Mouse (Mus musculus): ENCODE data around the gene Cenpw. TPM values are rescaled to one million over a fixed set of nuclear protein-coding genes. Genes with fewer than 3 reads are reported as not detected.

Gene Cenpw
- 56.0 and 69.9 TPM in 2 replicates for polyA plus RNA-seq (2016; fragmentation: Nextera tagmentation; extraction: Ambion mirVana)

DNA sequence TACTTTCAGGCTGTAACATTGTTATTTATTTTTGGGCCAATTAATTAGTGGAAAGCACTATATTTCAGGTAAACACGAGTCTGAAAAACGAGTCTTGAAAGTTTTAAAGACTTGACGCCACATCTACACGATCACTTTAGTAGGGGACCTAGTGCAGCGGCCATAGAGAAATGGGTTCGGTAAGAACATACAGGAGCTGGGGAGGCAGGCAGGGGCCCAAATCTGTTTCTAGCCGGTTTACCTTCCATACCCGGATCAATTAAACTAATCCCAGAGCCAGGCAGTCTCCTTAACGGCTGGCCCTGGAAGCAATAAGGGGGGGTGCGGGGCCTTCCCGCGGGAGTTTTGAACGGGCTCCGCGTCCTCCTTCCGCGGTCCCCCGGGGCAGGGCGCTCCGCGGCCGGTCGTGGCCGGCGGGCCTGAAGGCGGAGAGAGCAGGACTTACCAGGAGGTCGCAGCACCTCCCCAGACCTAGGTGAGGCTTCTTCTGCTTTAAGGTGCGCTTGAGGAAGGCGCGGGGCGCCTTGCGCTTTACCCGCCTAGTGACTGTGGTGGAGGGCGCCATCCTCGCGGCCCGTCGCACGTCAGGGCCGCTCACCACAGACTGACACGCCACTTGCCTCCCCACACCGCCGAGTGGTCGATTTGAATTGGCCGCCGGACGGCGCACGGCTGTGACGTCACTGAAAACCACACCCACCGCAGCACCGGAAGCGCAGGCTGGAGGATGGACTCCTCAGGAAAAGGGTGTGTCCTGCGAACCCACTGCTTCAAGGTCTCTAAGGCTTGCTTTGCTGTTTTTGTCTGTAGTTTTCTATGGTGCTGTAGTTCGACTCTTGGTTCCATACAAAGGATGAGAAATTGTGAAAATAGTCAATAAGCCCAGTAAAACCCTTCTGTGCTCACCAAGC lies at the start of gene Cenpw:
TSS of gene Cenpw (minus strand) at position 645 of the 911 bp plus-strand sequence.
- H3K36me3 ChIP-seq = peaks cover 19% of the 10 kb centered on the region
- peak within 1 kb of the TSS; percentile 92 for H3K4me3 ChIP-seq
- H3K27ac ChIP-seq = peak within 1 kb of the TSS; percentile 94
- H3K4me1 ChIP-seq (replicated peaks) = peaks cover 11% of the 10 kb centered on the region
- H3K9me3 ChIP-seq = no peaks in the 10 kb centered on the region
- peak; percentile 97 for DNase-seq (ENCODE audit: low spot score)
- H3K27me3 ChIP-seq (ENCODE audit: insufficient read depth, poor library complexity, severe bottlenecking) = no peaks in the 10 kb centered on the region
- 1% methylated on average over 55 of the region's 55 CpGs for WGBS

DNA sequence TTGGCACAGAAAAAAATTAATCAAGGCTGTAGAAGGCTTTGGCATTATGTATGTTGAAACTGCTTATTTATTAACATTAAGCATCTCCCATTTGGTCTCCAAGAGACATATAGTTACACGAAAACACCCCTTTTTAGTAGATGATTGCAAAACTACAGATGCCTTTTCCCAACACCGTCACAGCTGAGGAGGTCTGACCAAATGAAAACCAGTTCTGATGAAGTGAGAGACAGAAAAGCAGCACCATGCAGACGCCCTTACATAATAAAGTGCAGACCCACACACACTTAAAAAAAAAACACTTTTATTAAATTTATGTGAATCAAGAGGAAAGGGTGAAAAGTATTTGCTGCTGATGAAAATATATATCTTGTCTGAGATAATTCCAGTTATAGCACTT lies 49.3 kb upstream of the Cenpw start:
- DNase-seq (ENCODE audit: low spot score) = no peak
- H3K36me3 ChIP-seq = no peaks in the 10 kb centered on the region
- 77% methylated on average over 3 of the region's 3 CpGs for WGBS

DNA sequence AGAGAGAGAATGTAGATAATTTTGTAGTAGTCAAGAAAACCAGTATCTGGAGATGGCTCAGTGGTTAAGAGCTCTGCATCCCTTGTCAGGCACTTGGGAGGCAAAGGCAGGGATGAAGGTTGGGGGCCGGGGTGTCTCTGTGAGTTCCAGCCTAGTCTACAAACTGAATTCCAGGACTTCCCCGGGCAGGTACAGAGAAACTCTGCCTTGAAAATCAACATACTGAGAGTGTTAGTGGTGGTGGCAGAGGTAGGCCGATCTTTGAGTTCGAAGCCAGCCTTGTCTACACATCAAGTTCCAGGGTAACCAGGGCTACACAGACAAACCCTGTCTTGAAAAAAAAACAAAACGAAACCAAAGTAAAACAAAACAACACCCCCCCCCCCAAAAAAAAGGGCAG lies 859 bp downstream of the Cenpw start:
- WGBS = 64% methylated on average over 5 of the region's 5 CpGs
- H3K27ac ChIP-seq = peak overlapping the region; percentile 94; the same call in 1 of the 2 replicates
- peaks cover 11% of the 10 kb centered on the region for H3K4me1 ChIP-seq (replicated peaks)
- H3K9me3 ChIP-seq = no peaks in the 10 kb centered on the region
- no peaks in the 10 kb centered on the region for H3K27me3 ChIP-seq (ENCODE audit: insufficient read depth, poor library complexity, severe bottlenecking)
- H3K36me3 ChIP-seq = peaks cover 21% of the 10 kb centered on the region
- DNase-seq (ENCODE audit: low spot score) = no peak
- peak overlapping the region; percentile 92 for H3K4me3 ChIP-seq

More for the DNA sequence above, 49.3 kb upstream of the Cenpw start:
- Histone ChIP-seq H3K27me3 (ENCODE audit: insufficient read depth, poor library complexity, severe bottlenecking) (no peaks in the 10 kb centered on the region), H3K9me3 (no peaks in the 10 kb centered on the region), H3K4me3 (no peak overlapping the region), H3K4me1 (replicated peaks) (no peaks in the 10 kb centered on the region), H3K27ac (no peak overlapping the region)

DNA sequence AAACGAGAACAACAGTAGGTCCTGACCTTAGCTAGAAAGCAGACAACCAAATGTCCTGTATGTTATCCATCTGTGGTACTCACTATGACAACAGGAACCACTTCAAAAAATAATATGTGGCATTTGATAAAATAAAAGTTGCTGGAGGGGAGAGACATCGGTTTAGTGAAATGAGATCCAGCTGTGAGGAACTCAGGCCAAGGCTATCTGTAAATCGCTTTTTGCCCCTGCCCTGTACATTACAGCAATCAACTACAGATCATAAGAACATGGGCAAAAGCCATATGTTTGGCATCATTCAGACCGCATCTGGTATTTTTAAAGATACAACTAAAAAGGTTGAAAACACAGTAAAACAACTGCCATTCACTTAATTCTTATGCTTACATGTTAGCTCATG lies 32.7 kb downstream of the Cenpw start:
- DNase-seq (ENCODE audit: low spot score) = no peak
- Histone ChIP-seq H3K36me3 (no peaks in the 10 kb centered on the region), H3K4me1 (replicated peaks) (no peaks in the 10 kb centered on the region), H3K27ac (no peak overlapping the region), H3K4me3 (no peak overlapping the region), H3K9me3 (no peaks in the 10 kb centered on the region), H3K27me3 (ENCODE audit: insufficient read depth, poor library complexity, severe bottlenecking) (no peaks in the 10 kb centered on the region)
- WGBS = 86% methylated on average over 4 of the region's 4 CpGs
